Mouse (Mus musculus) mesoderm, embryonic 11.5 days (tissue): ENCODE results near the gene Tmem54.

Experiments used
- DNase-seq: peaks from one replicate; pipeline ENCODE4 v3.0.0-alpha.2; 2012; ENCODE audit warnings: low read depth, low spot score

Tmem54 gene

GRCm38 (mm10) chr4:129097006-129097405, 8.3 kb upstream of the Tmem54 start:
- no peak for DNase-seq

GRCm38 (mm10) chr4:129102133-129102829, 3.1 kb upstream of the Tmem54 start:
- DNase-seq, result no peak

- DNase-seq, result no peak
Observed at GRCm38 (mm10) chr4:129106073-129106472, 725 bp downstream of the Tmem54 start.

GRCm38 (mm10) chr4:129107348-129107899, 2.1 kb downstream of the Tmem54 start:
- DNase-seq, result no peak

GRCm38 (mm10) chr4:129108624-129109023, 3.3 kb downstream of the Tmem54 start:
- DNase-seq, result no peak

- DNase-seq, result no peak
Observed at GRCm38 (mm10) chr4:129110804-129111203, 5.5 kb downstream of the Tmem54 start.

- DNase-seq, result no peak
Observed at GRCm38 (mm10) chr4:129111350-129111749, 6.0 kb downstream of the Tmem54 start.

- DNase-seq, result no peak
Observed at GRCm38 (mm10) chr4:129112231-129112630, 6.9 kb downstream of the Tmem54 start.

GRCm38 (mm10) chr4:129113083-129113988, 8.0 kb downstream of the Tmem54 start:
- DNase-seq, result peak; percentile 93

- DNase-seq, result no peak
Observed at GRCm38 (mm10) chr4:129116703-129117102, 11.4 kb downstream of the Tmem54 start.

- no peak for DNase-seq
Observed at GRCm38 (mm10) chr4:129117720-129118510, 12.6 kb downstream of the Tmem54 start.

- no peak for DNase-seq
Observed at GRCm38 (mm10) chr4:129119708-129120107, 14.4 kb downstream of the Tmem54 start.

- DNase-seq, result peak; percentile 83
Observed at GRCm38 (mm10) chr4:129120520-129121445, 15.4 kb downstream of the Tmem54 start.

- DNase-seq, result no peak
Observed at GRCm38 (mm10) chr4:129121569-129122086, 16.3 kb downstream of the Tmem54 start, which contains the start of gene Hpca. Hpca (minus strand) TSS chr4:129122036.

GRCm38 (mm10) chr4:129122107-129122506, 16.8 kb downstream of the Tmem54 start:
- no peak for DNase-seq

- DNase-seq, result no peak
Observed at GRCm38 (mm10) chr4:129122719-129123118, 17.4 kb downstream of the Tmem54 start.

GRCm38 (mm10) chr4:129124652-129125146, 19.4 kb downstream of the Tmem54 start:
- no peak for DNase-seq

GRCm38 (mm10) chr4:129125736-129126451, 20.5 kb downstream of the Tmem54 start:
- no peak for DNase-seq

- DNase-seq, result no peak
Observed at GRCm38 (mm10) chr4:129128582-129129338, 23.4 kb downstream of the Tmem54 start.
